Mouse (Mus musculus) hindbrain, embryonic 14.5 days (tissue): ENCODE results near the gene Naalad2. TPM values are rescaled to one million over a fixed set of nuclear protein-coding genes. Genes with fewer than 3 reads are reported as not detected.
"Not testable (repeated sequence)": the region's sequence is repeated elsewhere in the genome, so short reads cannot be mapped to it uniquely, and the experiment has no call there.

Experiments used
- ATAC-seq: fragments of 200-750 bp; cut with Nextera tagmentation; 2 replicates; pipeline ENCODE4 v1.8.0; 2017; ENCODE audit warnings: moderate number of reproducible peaks, mild to moderate bottlenecking, moderate TSS enrichment, moderate library complexity; ENCODE audit not compliant: low FRiP score
- DNase-seq: peaks from one replicate; pipeline ENCODE4 v3.0.0-alpha.2; 2015; ENCODE audit warnings: low spot score
- H3K27ac ChIP-seq: fragments of 300-500 bp; sonication (generic); 2 replicates; pipeline ENCODE4 v1.5.1; 2014; ENCODE audit warnings: mild to moderate bottlenecking, moderate library complexity
- H3K27me3 ChIP-seq: fragments of 300-500 bp; sonication (generic); 2 replicates; pipeline ENCODE4 v1.6.1; 2014; ENCODE audit warnings: mild to moderate bottlenecking, low read length, mixed read lengths; ENCODE audit not compliant: control insufficient read depth, insufficient read depth
- H3K36me3 ChIP-seq: fragments of 300-500 bp; sonication (generic); replicated peaks from 2 replicates; pipeline ENCODE4 v1.6.1; 2014; ENCODE audit not compliant: control insufficient read depth, insufficient read depth
- H3K4me1 ChIP-seq: fragments of 300-500 bp; sonication (generic); replicated peaks from 2 replicates; pipeline ENCODE4 v1.6.1; 2014; ENCODE audit warnings: antibody characterized with exemption, low read length, mixed read lengths; ENCODE audit not compliant: control insufficient read depth, insufficient read depth
- H3K4me2 ChIP-seq: fragments of 300-500 bp; sonication (generic); replicated peaks from 2 replicates; pipeline ENCODE4 v1.6.1; 2014; ENCODE audit warnings: mild to moderate bottlenecking, moderate library complexity
- H3K4me3 ChIP-seq: fragments of 300-500 bp; sonication (generic); replicated peaks from 2 replicates; pipeline ENCODE4 v1.5.1; 2014; ENCODE audit warnings: mild to moderate bottlenecking, low read length
- H3K9ac ChIP-seq: fragments of 300-500 bp; sonication (generic); 2 replicates; pipeline ENCODE4 v1.6.1; 2014
- H3K9me3 ChIP-seq: fragments of 300-500 bp; sonication (generic); 2 replicates; pipeline ENCODE4 v1.6.1; 2016; ENCODE audit warnings: low read length; ENCODE audit not compliant: control insufficient read depth
- WGBS: fragments of 180-500 bp; shearing (Covaris S2); extraction: QIAGEN DNeasy Blood & Tissue Kit; methylation state at CpG from one replicate; pipeline ENCODE4 v1.1.7; 2014; 5-methylcytosine and 5-hydroxymethylcytosine counted together
- polyA plus RNA-seq: library from polyadenylated mRNA; unstranded; fragments of >200 nt; fragmentation: Nextera tagmentation; extraction: Ambion mirVana; gene quantifications from 2 replicates; pipeline ENCODE4 v1.2.1, GENCODE M21; 2014

Naalad2 gene
- 3.0 and 3.4 TPM in 2 replicates for polyA plus RNA-seq

DNA sequence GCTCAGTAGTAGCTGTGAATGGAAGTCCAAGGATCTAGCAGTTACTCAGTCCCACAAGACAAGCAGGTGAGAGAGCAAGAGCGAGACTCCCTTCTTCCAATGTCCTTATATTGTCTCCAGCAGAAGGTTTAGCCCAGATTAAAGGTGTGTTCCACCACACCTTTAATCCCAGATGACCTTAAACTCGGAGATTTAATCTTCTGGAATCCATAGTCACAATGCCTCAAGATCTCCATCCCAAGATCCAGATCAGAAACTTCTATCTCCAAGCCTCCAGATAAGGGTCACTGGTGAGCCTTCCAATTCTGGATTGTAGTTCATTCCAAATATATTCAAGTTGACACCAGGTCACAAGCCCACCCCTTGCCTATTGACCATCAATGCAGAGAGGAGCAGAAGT, at the start of gene Naalad2:
Gene Naalad2 (minus strand): TSS at position 101 of the 400 bp plus-strand sequence.
- not testable (repeated sequence) for H3K4me1 ChIP-seq, ATAC-seq, H3K9ac ChIP-seq

DNA sequence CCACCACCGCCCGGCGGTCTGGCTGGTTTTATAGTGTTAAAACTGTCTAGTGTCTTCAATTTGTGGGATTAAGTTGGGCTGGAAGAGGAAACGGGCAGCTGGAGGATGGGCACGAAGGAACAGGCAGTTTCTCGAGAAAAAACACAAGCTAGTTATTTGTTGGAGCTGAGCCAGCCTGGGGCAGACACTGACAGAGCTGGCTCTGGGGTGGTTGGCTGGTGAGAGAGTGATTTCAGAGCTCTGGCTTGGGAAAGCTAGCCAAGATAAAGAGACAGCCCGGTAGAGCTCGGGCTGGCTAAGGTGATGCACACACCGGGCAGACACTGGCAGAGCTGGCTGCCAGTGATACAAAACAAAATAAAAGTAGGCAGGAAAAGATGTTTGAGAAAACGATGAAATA, 28.9 kb upstream of the Naalad2 start:
- no peak overlapping the region for H3K9ac ChIP-seq
- no peaks in the 10 kb centered on the region for H3K4me1 ChIP-seq
- DNase-seq: no peak
- H3K36me3 ChIP-seq: no peaks in the 10 kb centered on the region
- H3K27me3 ChIP-seq: no peaks in the 10 kb centered on the region
- 80% methylated on average over 10 of the region's 10 CpGs for WGBS
- ATAC-seq: no peak
- no peak overlapping the region for H3K4me2 ChIP-seq
- no peak overlapping the region for H3K27ac ChIP-seq
- H3K4me3 ChIP-seq: no peak overlapping the region
- H3K9me3 ChIP-seq: no peaks in the 10 kb centered on the region

More for the DNA sequence above, at the start of gene Naalad2:
- not testable (repeated sequence) for H3K27me3 ChIP-seq, H3K4me2 ChIP-seq, H3K9me3 ChIP-seq, H3K27ac ChIP-seq, DNase-seq, H3K36me3 ChIP-seq, H3K4me3 ChIP-seq
- WGBS: 76% methylated on average over 2 of the region's 2 CpGs

DNA sequence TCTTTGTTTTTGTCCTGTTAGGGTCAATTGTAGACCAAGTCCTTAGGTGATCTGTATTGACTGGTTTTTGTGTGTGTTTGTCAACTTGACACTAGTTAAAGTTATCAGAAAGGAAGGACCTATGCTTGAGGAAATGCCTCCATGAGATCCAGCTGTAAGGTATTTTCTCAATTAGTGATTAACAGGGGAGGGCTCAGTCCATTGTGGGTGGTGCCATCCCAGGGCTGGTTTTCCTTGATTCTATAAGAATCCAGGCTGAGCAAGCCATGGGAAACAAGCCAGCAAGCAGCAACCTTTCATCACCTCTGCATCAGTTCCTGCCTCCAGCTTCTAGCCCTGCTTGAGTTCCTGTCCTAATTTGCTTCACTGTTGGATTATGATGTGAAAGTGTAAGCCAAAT, 27.6 kb upstream of the Naalad2 start, which contains the start of gene Mbd3l2:
Gene Mbd3l2 (plus strand): TSS at position 301 of the 400 bp plus-strand sequence.
- no peaks in the 10 kb centered on the region for H3K27me3 ChIP-seq
- H3K36me3 ChIP-seq: no peaks in the 10 kb centered on the region
- no peaks in the 10 kb centered on the region for H3K9me3 ChIP-seq
- H3K4me1 ChIP-seq: no peaks in the 10 kb centered on the region
- no peak within 1 kb of the TSS for H3K9ac ChIP-seq
- DNase-seq (no peak), ATAC-seq (no peak)
- no peak within 1 kb of the TSS for H3K4me3 ChIP-seq
- no peak within 1 kb of the TSS for H3K27ac ChIP-seq
- no peak within 1 kb of the TSS for H3K4me2 ChIP-seq

DNA sequence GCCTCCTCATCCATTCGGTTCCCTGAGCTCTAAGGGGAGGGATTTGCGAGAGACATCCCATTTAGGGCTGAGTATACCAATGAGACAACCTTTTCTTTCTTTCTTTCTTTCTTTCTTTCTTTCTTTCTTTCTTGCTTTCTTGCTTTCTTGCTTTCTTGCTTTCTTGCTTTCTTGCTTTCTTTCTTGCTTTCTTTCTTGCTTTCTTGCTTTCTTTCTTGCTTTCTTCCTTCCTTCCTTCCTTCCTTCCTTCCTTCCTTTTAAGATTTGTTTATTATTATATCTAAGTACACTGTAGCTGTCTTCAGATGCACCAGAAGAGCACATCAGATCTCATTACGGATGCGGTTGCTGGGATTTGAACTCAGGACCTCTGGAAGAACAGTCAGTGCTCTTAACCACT, 9.6 kb upstream of the Naalad2 start:
- WGBS: 90% methylated on average over 4 of the region's 4 CpGs
- not testable (repeated sequence) for H3K4me2 ChIP-seq, H3K36me3 ChIP-seq, H3K27me3 ChIP-seq, ATAC-seq, H3K9me3 ChIP-seq, H3K27ac ChIP-seq, H3K4me3 ChIP-seq, H3K9ac ChIP-seq, DNase-seq, H3K4me1 ChIP-seq

DNA sequence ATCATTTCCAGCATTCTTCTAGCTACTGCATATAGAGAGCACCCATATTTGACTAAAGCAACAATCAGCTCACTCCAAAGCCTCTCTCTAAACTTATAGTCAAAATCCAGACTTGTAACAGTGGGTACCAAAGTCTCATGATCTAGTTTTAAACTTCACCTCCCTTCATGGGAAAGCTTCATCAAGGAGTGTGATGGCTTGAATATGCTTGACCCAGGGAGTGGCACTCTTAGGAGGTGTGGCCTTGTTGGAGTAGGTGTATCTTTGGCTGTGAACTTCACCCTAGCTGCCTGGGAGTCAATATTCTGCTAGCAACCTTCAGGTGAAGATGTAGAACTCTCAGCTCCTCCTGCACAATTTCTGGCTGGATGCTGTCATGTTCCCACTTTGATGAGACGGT, 1.3 kb upstream of the Naalad2 start, which contains the start of gene Ubtfl1:
Gene Ubtfl1 (plus strand): TSS at position 301 of the 400 bp plus-strand sequence.
- Histone ChIP-seq H3K4me2 (no peak within 1 kb of the TSS), H3K36me3 (no peaks in the 10 kb centered on the region), H3K9ac (no peak within 1 kb of the TSS), H3K9me3 (no peaks in the 10 kb centered on the region), H3K27me3 (no peaks in the 10 kb centered on the region), H3K4me3 (no peak within 1 kb of the TSS), H3K27ac (no peak within 1 kb of the TSS), H3K4me1 (no peaks in the 10 kb centered on the region)
- ATAC-seq: no peak
- DNase-seq: no peak
- WGBS: 70% methylated on average over 1 of the region's 1 CpGs

DNA sequence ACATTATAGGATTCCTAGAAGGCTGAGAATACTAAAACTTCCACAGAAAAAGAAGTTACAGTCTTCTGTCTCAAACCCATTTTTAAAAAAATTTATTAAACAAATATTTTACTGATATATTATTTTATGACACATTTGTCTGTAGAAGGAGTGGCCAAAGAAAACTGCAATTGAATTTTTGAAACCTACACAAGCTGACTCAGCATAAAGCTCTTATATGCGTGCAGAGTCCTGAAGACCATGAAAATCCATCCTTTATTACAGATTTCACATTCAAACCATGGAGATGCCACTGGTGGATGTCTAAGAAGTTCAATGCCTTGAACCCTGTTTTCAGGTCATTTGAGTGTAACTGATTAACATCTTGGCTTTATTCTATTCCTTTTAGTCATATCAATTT, 3.2 kb downstream of the Naalad2 start:
- ATAC-seq: no peak
- DNase-seq: no peak
- H3K27ac ChIP-seq: no peak overlapping the region
- no peak overlapping the region for H3K4me2 ChIP-seq
- no peaks in the 10 kb centered on the region for H3K27me3 ChIP-seq
- 63% methylated on average over 1 of the region's 1 CpGs for WGBS
- H3K36me3 ChIP-seq: no peaks in the 10 kb centered on the region
- H3K4me1 ChIP-seq: no peaks in the 10 kb centered on the region
- no peaks in the 10 kb centered on the region for H3K9me3 ChIP-seq
- no peak overlapping the region for H3K4me3 ChIP-seq
- no peak overlapping the region for H3K9ac ChIP-seq

DNA sequence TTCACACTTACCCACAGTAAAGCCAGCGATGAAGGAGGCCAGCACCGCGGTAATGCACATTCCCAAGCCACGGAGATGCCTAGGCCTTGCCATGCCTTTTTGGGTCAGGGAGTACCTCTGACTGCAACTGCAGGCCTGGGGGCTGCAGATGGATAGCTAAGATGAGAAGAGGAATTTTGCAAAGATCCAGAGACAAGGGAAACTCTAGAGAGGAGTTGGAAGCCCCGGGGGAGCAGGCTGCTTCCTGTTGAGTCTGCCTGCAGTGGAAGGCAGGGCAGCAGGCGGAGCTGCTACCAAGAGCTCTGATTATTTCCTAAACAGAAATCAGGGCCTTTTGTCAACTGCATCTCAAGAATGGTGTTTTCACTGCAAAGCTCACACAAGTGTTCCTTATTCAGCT, 17.0 kb downstream of the Naalad2 start:
- no peak overlapping the region for H3K4me2 ChIP-seq
- DNase-seq (no peak), ATAC-seq (no peak)
- no peak overlapping the region for H3K9ac ChIP-seq
- H3K36me3 ChIP-seq: no peaks in the 10 kb centered on the region
- H3K4me1 ChIP-seq: no peaks in the 10 kb centered on the region
- H3K9me3 ChIP-seq: no peaks in the 10 kb centered on the region; the same call in 1 of the 2 replicates
- WGBS: 37% methylated on average over 6 of the region's 6 CpGs
- no peak overlapping the region for H3K4me3 ChIP-seq
- no peaks in the 10 kb centered on the region for H3K27me3 ChIP-seq
- no peak overlapping the region for H3K27ac ChIP-seq

DNA sequence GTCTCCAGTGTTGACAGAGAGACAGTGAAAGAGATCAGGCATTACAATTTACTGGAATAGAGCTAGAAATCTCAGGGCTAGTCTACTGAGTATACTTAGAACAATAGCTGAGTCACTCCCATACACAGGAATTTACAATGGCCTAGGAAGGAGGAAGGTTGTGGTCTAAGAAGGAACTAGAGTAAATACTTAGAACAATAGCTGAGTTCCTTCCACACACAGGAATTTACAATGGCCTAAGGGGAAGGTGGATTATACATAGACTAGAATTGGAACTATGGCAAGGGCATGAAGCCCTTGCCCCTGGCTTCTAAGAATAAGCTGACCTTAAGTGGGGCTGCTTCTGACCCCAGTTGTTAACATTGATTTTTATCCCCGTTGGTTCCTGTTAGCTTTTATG, 29.8 kb downstream of the Naalad2 start:
- H3K36me3 ChIP-seq, H3K4me3 ChIP-seq, H3K4me1 ChIP-seq, ATAC-seq, H3K27me3 ChIP-seq, H3K9ac ChIP-seq, H3K9me3 ChIP-seq, H3K27ac ChIP-seq, DNase-seq, H3K4me2 ChIP-seq: not testable (repeated sequence)
- WGBS: 73% methylated on average over 1 of the region's 1 CpGs

DNA sequence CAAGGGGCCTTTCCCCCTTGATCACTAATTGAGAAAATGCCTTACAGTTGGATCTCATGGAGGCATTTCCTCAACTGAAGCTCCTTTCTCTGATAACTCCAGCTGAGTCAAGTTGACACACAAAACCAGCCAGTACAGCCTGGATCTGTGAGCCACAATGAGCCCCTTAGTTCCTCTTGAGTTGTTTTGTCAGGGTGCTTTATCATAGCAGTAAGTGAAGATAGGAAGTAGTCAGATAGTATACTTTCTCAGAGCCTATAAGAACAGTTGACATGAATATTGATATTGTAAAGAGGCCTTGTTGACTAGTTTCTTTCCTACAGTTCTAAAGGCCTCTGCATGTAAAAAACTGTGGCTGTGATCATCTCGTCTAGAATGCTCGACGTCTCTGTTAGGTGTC, 82.8 kb downstream of the Naalad2 start:
- Histone ChIP-seq H3K4me1 (no peaks in the 10 kb centered on the region), H3K4me2 (no peak overlapping the region), H3K27me3 (no peaks in the 10 kb centered on the region), H3K9me3 (no peaks in the 10 kb centered on the region), H3K4me3 (no peak overlapping the region), H3K9ac (no peak overlapping the region), H3K27ac (no peak overlapping the region), H3K36me3 (peaks cover 16% of the 10 kb centered on the region)
- no peak for DNase-seq
- ATAC-seq: no peak
- WGBS: 94% methylated on average over 3 of the region's 3 CpGs

DNA sequence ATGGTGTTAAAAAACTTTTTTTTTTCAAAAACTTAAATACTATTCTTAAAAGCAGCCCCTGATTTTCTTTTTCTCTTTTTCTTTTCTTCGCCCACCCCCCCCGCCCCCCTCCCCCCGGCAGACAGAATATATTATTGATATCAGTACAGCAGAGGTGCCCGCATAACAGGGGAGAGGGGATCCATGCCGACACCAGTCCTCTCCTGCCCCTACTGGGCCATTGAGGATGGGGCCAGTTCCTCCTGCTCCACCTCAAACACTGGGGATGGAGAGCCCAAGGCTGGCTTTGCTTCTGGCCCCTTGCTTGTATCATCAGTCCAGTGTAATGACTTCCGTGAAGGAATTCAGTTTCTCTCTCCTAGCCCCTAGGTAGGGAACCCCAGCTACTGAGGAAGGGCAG, 104.5 kb downstream of the Naalad2 start:
- H3K9ac ChIP-seq: no peak overlapping the region
- H3K4me1 ChIP-seq: peaks cover 12% of the 10 kb centered on the region
- no peaks in the 10 kb centered on the region for H3K27me3 ChIP-seq
- no peaks in the 10 kb centered on the region for H3K9me3 ChIP-seq
- no peak overlapping the region for H3K4me3 ChIP-seq
- no peak overlapping the region for H3K4me2 ChIP-seq
- DNase-seq (no peak), ATAC-seq (peak; percentile 51; the same call in 1 of the 2 replicates)
- peaks cover 63% of the 10 kb centered on the region for H3K36me3 ChIP-seq
- H3K27ac ChIP-seq: no peak overlapping the region
- 88% methylated on average over 5 of the region's 6 CpGs for WGBS
